Mouse (Mus musculus) lung, postnatal 0 days (tissue): ENCODE results near the gene Dppa4.

Source experiments
- CTCF ChIP-seq: IDR thresholded peaks from 2 replicates; pipeline ENCODE4 v1.5.1; 2016; ENCODE audit warnings: antibody characterized with exemption, mild to moderate bottlenecking
- EP300 ChIP-seq: IDR thresholded peaks from 2 replicates; pipeline ENCODE4 v1.6.1; 2016; ENCODE audit warnings: antibody characterized with exemption, mild to moderate bottlenecking, control low read depth

- TF ChIP-seq CTCF (no peak), EP300 (no peak)
Measured at GRCm38 (mm10) chr16:48315294-48315693, 31.8 kb downstream of the Dppa4 start.
